Mouse (Mus musculus): ENCODE results near the gene Bcl2l13. TPM values are rescaled to one million over a fixed set of nuclear protein-coding genes. Genes with fewer than 3 reads are reported as not detected.

Bcl2l13 gene
- 6.5 TPM for polyA plus RNA-seq (2014; fragmentation: Illumina TruSeq; extraction: RNeasy Lipid Tissue Mini Kit (QIAGEN cat#74804); ENCODE audit: low read depth, low replicate concordance)

GRCm38 (mm10) chr6:120835474-120836374 lies at the start of gene Bcl2l13:
Bcl2l13 (plus strand) TSS chr6:120836212.

DNA sequence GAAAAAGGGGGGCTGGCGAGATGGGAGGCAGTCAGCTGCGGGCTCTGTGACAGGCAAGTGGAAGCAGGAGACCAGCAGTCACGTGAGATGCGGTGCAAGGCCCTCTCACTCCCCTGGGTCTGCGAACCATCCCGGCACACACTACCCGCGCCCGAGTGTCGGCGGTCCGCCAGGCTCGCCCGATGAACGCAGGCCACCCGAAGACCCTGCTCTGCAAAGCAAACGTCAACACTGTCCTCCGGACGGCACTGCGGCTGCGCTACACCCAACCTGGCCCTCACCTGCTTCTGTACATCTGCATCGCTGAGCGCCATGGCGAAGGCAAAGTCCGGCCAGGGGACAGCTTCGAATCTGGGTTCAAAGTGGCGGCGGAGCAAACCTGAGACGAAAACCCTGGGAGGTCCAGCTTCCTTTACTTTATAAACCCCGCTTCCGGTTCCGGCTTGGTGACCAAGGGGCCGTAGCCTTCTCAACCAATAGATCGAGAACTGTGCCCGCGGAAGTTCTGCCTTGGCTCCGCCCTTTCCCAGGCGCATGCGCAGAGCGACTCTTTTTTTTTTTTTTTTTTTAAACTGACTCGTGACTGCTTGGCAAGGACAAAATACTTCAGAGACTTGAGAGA lies 13.6 kb upstream of the Bcl2l13 start, which contains the start of gene Atp6v1e1:
Gene Atp6v1e1, minus strand, starts transcription at position 487 of the 622 bp plus-strand sequence.

GRCm38 (mm10) chr6:120916074-120916971 lies 80.3 kb downstream of the Bcl2l13 start, which contains the start of gene Bid:
Bid (minus strand) TSS chr6:120916853.

Other genes with a start within 250 kb of the Bcl2l13 start
- 17.8 TPM for gene Cecr2, start 169.8 kb upstream of the Bcl2l13 start, polyA plus RNA-seq (2014; fragmentation: Illumina TruSeq; extraction: RNeasy Lipid Tissue Mini Kit (QIAGEN cat#74804); ENCODE audit: low read depth, low replicate concordance)
- gene Slc25a18, start 62.6 kb upstream of the Bcl2l13 start, polyA plus RNA-seq (2014; fragmentation: Illumina TruSeq; extraction: RNeasy Lipid Tissue Mini Kit (QIAGEN cat#74804); ENCODE audit: low read depth, low replicate concordance) = 2.3 TPM
- gene Atp6v1e1, start 13.4 kb upstream of the Bcl2l13 start, polyA plus RNA-seq (2014; fragmentation: Illumina TruSeq; extraction: RNeasy Lipid Tissue Mini Kit (QIAGEN cat#74804); ENCODE audit: low read depth, low replicate concordance) = 96.0 TPM
- 2.8 TPM for gene Bid, start 80.6 kb downstream of the Bcl2l13 start, polyA plus RNA-seq (2014; fragmentation: Illumina TruSeq; extraction: RNeasy Lipid Tissue Mini Kit (QIAGEN cat#74804); ENCODE audit: low read depth, low replicate concordance)

All from testis, adult 10 weeks (tissue).